22 mouse cellular contexts compared by ENCODE assay signal in genomic region chr7:6685511-6685910, GRCm38 (mm10). TPM values are rescaled to one million over a fixed set of nuclear protein-coding genes. Genes with fewer than 3 reads are reported as not detected.
"Had no signal": no experiment of that assay in that cellular context is flagged by ENCODE, and none has a peak within 500 bp of the region (broad histone marks: within the 10 kb centered on the region; RNA-seq: fewer than 3 reads in every experiment).

No protein-coding gene starts in this region.

- H3K27me3 ChIP-seq: limb, embryonic 12.5 days; limb, embryonic 15.5 days; megakaryocyte, embryonic 14.5 days; stomach, embryonic 15.5 days had no signal

- H3K27ac ChIP-seq: kidney, postnatal 0 days; layer of hippocampus, adult 2 months; limb, embryonic 12.5 days; limb, embryonic 15.5 days; liver, embryonic 14.5 days; macrophage; midbrain, embryonic 10.5 days; stomach, embryonic 15.5 days had no signal

- H3K36me3 ChIP-seq: midbrain, embryonic 10.5 days; stomach, embryonic 15.5 days had no signal

- ATAC-seq: liver, postnatal 0 days; lung, postnatal 0 days; midbrain, embryonic 16.5 days had no signal

- H3K9ac ChIP-seq: limb, embryonic 12.5 days; limb, embryonic 15.5 days; liver, embryonic 14.5 days; liver, postnatal 0 days; lung, embryonic 14.5 days; stomach, embryonic 15.5 days had no signal

- H3K4me1 ChIP-seq: limb, embryonic 12.5 days; limb, embryonic 15.5 days; megakaryocyte, embryonic 14.5 days; midbrain, embryonic 10.5 days; stomach, embryonic 15.5 days had no signal

- H3K4me3 ChIP-seq: layer of hippocampus, adult 2 months; limb, embryonic 12.5 days; limb, embryonic 15.5 days; megakaryocyte, embryonic 14.5 days; midbrain, embryonic 10.5 days; stomach, embryonic 15.5 days had no signal

- H3K4me2 ChIP-seq: limb, embryonic 12.5 days; limb, embryonic 15.5 days; liver, embryonic 11.5 days; lung, embryonic 14.5 days; stomach, embryonic 15.5 days had no signal

- H3K9me3 ChIP-seq: limb, embryonic 12.5 days; limb, embryonic 15.5 days; midbrain, embryonic 10.5 days; stomach, embryonic 15.5 days had no signal

- DNase-seq: kidney, adult 2 months; kidney, postnatal 25 days; layer of hippocampus, adult 9-11 months; left cerebral cortex, postnatal 4 days; liver, postnatal 0 days; lung, embryonic 14.5 days; right cerebral cortex, adult 18-20 months; right cerebral cortex, postnatal 14 days; spleen, adult 18-20 months; thymus, postnatal 36 days had no signal

RNA-seq across cellular contexts. Expression of gene Zim1, which starts 10.7 kb away (rescaled TPM):
- polyA plus RNA-seq: macrophage had no signal

RNA-seq across cellular contexts. Expression of gene Peg3, which starts 44.7 kb away (rescaled TPM):
- polyA plus RNA-seq: macrophage had no signal

RNA-seq across cellular contexts. Expression of gene Usp29, which starts 44.9 kb away (rescaled TPM):
- polyA plus RNA-seq: macrophage had no signal
